Mouse (Mus musculus): ENCODE measurements at regions not wholly inside any gene's neighbourhood (a gene's known extent, or its start where the extent isn't known, plus 50 kb on each side); places are given as distances from the start of the nearest gene placed in this dataset.

DNA sequence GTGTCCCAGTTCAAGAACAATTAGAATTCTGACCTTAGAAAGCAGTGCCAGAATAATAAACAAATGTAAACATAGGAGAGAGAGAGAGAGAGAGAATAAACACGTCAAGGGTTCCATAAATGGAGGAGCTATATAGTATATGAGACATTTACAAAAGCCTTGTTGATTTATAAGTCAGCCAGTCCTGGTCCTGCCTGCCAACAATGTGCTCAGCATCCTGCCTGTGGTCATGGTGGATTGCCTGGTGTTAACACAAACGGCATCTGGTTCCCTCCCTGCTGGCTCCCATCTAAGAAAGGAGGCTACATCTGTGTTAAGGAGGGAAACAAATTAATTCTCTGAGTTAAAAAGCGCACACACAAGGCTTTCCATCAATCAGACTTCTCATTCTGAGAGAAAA, 133.5 kb upstream of the Hnrnpa3 start:
- Histone ChIP-seq H3K9ac (replicated peaks; ENCODE audit: low read depth, low read length) (no peak overlapping the region), H3K36me3 (ENCODE audit: control insufficient read depth, insufficient read depth) (no peaks in the 10 kb centered on the region), H3K27me3 (replicated peaks; ENCODE audit: control insufficient read depth, insufficient read depth, low read length) (no peaks in the 10 kb centered on the region), H3K4me2 (ENCODE audit: low read length) (no peak overlapping the region), H3K27ac (ENCODE audit: low read length) (no peak overlapping the region), H3K4me1 (replicated peaks; ENCODE audit: control insufficient read depth, insufficient read depth, low read length) (no peaks in the 10 kb centered on the region), H3K9me3 (ENCODE audit: control insufficient read depth, low read length) (no peaks in the 10 kb centered on the region), H3K4me3 (replicated peaks; ENCODE audit: low read length) (no peak overlapping the region)
- ATAC-seq: no peak
- WGBS: 48% methylated on average over 3 of the region's 3 CpGs

DNA sequence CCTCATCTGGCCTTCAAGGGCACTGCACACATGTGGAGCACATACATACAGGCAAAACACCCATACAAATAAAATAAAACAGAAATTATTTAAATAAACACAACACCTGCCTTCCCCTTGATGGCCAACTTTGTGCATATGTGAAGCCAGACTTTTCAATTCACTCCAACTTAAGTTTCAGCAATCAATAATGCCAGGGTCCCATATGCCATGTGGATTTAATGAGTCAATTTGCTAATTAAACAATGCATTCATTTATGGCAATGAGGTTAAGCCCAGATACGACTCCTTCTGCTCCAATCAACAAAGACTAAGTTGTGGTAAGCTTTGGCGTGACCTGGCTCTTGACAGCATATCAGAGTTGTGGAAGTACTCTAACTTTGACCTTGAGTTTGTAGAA, 130.4 kb upstream of the Hnrnpa3 start:
- Histone ChIP-seq H3K4me1 (replicated peaks; ENCODE audit: control insufficient read depth, insufficient read depth, low read length) (no peaks in the 10 kb centered on the region), H3K4me3 (replicated peaks; ENCODE audit: low read length) (no peak overlapping the region), H3K27me3 (replicated peaks; ENCODE audit: control insufficient read depth, insufficient read depth, low read length) (no peaks in the 10 kb centered on the region), H3K36me3 (ENCODE audit: control insufficient read depth, insufficient read depth) (no peaks in the 10 kb centered on the region), H3K9me3 (ENCODE audit: control insufficient read depth, low read length) (no peaks in the 10 kb centered on the region), H3K9ac (replicated peaks; ENCODE audit: low read depth, low read length) (no peak overlapping the region), H3K27ac (ENCODE audit: low read length) (no peak overlapping the region), H3K4me2 (ENCODE audit: low read length) (no peak overlapping the region)
- no peak for ATAC-seq
- 65% methylated on average over 2 of the region's 2 CpGs for whole genome bisulfite sequencing

DNA sequence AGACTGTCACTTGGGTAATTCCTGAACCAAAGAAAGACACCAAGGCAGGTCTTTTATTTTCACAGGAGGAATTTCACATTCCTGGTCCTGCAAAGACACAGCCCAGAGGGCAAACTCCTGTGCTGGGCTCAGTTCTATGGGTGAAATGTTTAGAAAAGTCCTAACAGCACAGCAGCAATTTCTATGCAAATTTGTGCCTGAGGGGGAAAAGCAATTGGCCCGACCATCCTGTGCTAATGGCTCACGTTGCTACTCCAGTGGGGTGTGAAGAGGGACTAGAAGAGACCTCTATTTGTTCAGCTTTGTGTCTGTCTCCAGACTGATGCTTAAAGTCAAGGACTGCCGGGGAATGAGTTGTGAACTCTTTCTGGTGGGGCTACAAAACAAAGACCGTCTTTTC, 120.9 kb upstream of the Hnrnpa3 start:
- ATAC-seq: no peak
- 35% methylated on average over 4 of the region's 4 CpGs for WGBS

DNA sequence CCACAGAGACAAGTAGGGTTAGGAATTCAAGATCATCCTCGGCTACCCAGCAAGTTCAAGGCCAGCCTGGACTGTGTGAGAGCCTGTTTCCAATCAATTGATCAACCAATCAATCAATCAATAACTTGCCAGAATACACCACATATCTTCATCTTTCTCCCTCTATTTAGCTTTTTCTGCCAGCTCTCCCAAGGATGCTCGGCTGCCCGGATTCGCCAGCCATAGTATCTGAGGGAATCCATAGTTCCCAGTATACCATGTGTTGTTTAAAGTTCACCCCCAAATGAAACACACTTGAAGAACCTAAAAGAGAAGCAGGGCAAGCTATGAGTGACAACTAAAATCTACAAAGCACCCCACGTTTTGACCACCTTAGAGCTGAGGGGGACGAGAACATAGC, 119.3 kb upstream of the Hnrnpa3 start:
- H3K27ac ChIP-seq (ENCODE audit: low read length): no peak overlapping the region
- no peak overlapping the region for H3K4me3 ChIP-seq (replicated peaks; ENCODE audit: low read length)
- no peaks in the 10 kb centered on the region for H3K9me3 ChIP-seq (ENCODE audit: control insufficient read depth, low read length)
- WGBS: 92% methylated on average over 6 of the region's 6 CpGs
- H3K9ac ChIP-seq (replicated peaks; ENCODE audit: low read depth, low read length): no peak overlapping the region
- no peaks in the 10 kb centered on the region for H3K27me3 ChIP-seq (replicated peaks; ENCODE audit: control insufficient read depth, insufficient read depth, low read length)
- ATAC-seq: no peak
- no peaks in the 10 kb centered on the region for H3K36me3 ChIP-seq (ENCODE audit: control insufficient read depth, insufficient read depth)
- H3K4me2 ChIP-seq (ENCODE audit: low read length): no peak overlapping the region
- no peaks in the 10 kb centered on the region for H3K4me1 ChIP-seq (replicated peaks; ENCODE audit: control insufficient read depth, insufficient read depth, low read length)

More for the DNA sequence above, 120.9 kb upstream of the Hnrnpa3 start:
- Histone ChIP-seq H3K4me2 (ENCODE audit: low read length) (no peak overlapping the region), H3K9ac (replicated peaks; ENCODE audit: low read depth, low read length) (no peak overlapping the region), H3K4me1 (replicated peaks; ENCODE audit: control insufficient read depth, insufficient read depth, low read length) (no peaks in the 10 kb centered on the region), H3K27ac (ENCODE audit: low read length) (no peak overlapping the region), H3K27me3 (replicated peaks; ENCODE audit: control insufficient read depth, insufficient read depth, low read length) (no peaks in the 10 kb centered on the region), H3K4me3 (replicated peaks; ENCODE audit: low read length) (no peak overlapping the region), H3K36me3 (ENCODE audit: control insufficient read depth, insufficient read depth) (no peaks in the 10 kb centered on the region), H3K9me3 (ENCODE audit: control insufficient read depth, low read length) (no peaks in the 10 kb centered on the region)

DNA sequence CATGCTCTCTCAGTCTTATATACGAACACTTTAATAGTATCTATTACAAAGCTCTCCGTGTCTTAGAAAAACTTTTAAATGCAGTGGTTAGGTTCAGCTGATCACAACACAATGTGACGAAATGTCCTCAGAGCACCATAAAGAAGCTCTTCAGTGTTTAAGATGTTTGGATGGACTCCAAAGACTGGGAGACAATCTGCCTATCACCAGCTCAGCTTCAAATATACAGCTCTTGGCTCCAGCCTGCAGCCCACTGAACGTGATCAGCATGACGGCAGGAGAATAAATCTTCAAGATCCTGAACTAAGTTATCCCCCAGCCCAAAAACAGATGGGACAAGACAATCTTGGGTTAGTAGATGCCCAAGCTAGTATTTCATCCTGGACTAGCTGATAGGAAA, 116.7 kb upstream of the Hnrnpa3 start:
- H3K4me1 ChIP-seq (replicated peaks; ENCODE audit: control insufficient read depth, insufficient read depth, low read length): no peaks in the 10 kb centered on the region
- no peak overlapping the region for H3K4me3 ChIP-seq (replicated peaks; ENCODE audit: low read length)
- no peaks in the 10 kb centered on the region for H3K9me3 ChIP-seq (ENCODE audit: control insufficient read depth, low read length)
- WGBS: 65% methylated on average over 5 of the region's 5 CpGs
- no peak overlapping the region for H3K9ac ChIP-seq (replicated peaks; ENCODE audit: low read depth, low read length)
- no peak overlapping the region for H3K4me2 ChIP-seq (ENCODE audit: low read length)
- no peaks in the 10 kb centered on the region for H3K27me3 ChIP-seq (replicated peaks; ENCODE audit: control insufficient read depth, insufficient read depth, low read length)
- ATAC-seq: no peak
- H3K27ac ChIP-seq (ENCODE audit: low read length): no peak overlapping the region
- H3K36me3 ChIP-seq (ENCODE audit: control insufficient read depth, insufficient read depth): no peaks in the 10 kb centered on the region

DNA sequence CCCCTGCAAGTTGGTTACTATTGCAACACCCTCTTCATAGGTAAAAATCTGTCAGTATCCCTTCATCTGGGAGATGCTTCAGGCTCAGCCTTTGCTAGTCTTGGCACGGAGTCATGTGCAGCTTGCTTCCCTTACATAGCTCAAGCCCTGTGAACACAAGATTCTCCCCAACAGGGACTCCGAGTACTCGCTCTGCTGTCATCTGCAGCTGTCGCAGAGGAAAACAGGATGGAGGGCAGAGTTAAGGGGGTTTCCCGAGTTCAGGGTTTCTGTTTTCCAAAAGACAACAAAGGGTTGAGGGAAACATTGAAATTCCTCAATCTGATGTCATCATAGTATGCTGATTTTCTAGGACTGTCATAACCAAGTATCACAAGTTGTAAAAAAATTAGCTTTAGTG, 116.3 kb upstream of the Hnrnpa3 start:
- WGBS: 57% methylated on average over 5 of the region's 5 CpGs

DNA sequence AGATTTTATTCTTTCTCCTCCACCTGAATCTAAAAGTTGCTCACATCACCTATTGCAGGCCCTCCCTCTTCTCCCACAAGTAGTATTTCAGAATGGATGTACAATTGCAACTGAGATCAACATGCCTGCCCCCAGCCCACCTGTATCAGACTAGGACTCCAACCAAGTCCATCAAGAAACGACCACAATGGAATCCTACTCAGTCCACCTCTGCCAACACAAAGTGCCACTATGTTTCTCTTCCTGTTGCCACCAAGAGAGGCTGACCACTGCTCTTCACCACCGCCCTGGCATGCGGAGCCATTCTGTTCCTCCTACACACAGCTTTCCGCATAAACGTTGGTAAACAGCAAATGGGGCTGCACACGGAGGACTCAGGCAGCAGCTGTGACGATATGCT, 113.1 kb upstream of the Hnrnpa3 start:
- ATAC-seq: no peak
- Histone ChIP-seq H3K36me3 (ENCODE audit: control insufficient read depth, insufficient read depth) (no peaks in the 10 kb centered on the region), H3K27ac (ENCODE audit: low read length) (no peak overlapping the region), H3K9me3 (ENCODE audit: control insufficient read depth, low read length) (no peaks in the 10 kb centered on the region), H3K4me2 (ENCODE audit: low read length) (no peak overlapping the region), H3K4me3 (replicated peaks; ENCODE audit: low read length) (no peak overlapping the region), H3K9ac (replicated peaks; ENCODE audit: low read depth, low read length) (no peak overlapping the region), H3K4me1 (replicated peaks; ENCODE audit: control insufficient read depth, insufficient read depth, low read length) (no peaks in the 10 kb centered on the region), H3K27me3 (replicated peaks; ENCODE audit: control insufficient read depth, insufficient read depth, low read length) (no peaks in the 10 kb centered on the region)
- 84% methylated on average over 7 of the region's 7 CpGs for WGBS

More for the DNA sequence above, 116.3 kb upstream of the Hnrnpa3 start:
- H3K9me3 ChIP-seq (ENCODE audit: control insufficient read depth, low read length): no peaks in the 10 kb centered on the region
- H3K27ac ChIP-seq (ENCODE audit: low read length): no peak overlapping the region
- no peak for ATAC-seq
- H3K4me1 ChIP-seq (replicated peaks; ENCODE audit: control insufficient read depth, insufficient read depth, low read length): no peaks in the 10 kb centered on the region
- no peak overlapping the region for H3K9ac ChIP-seq (replicated peaks; ENCODE audit: low read depth, low read length)
- H3K4me3 ChIP-seq (replicated peaks; ENCODE audit: low read length): no peak overlapping the region
- no peaks in the 10 kb centered on the region for H3K36me3 ChIP-seq (ENCODE audit: control insufficient read depth, insufficient read depth)
- no peaks in the 10 kb centered on the region for H3K27me3 ChIP-seq (replicated peaks; ENCODE audit: control insufficient read depth, insufficient read depth, low read length)
- H3K4me2 ChIP-seq (ENCODE audit: low read length): no peak overlapping the region

DNA sequence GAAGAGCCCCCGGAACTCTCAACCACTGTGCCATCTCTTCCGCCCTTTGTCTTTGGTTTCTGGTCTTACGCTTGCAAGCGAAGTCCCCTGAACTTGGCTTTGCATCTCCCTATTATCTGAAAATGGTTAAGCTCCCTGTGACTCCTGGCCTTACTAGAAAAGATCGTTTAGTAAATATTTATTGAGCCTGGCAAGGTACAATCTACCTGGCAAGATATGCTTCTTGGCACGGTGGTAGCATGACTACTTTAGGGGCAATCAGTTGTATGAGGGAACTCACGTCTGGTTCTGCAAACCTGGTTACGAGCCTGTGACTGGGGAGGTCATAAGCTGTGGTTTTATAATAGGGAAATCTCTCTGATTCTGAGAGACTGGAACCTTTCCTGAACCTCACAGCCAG, 103.4 kb upstream of the Hnrnpa3 start:
- ATAC-seq: no peak

DNA sequence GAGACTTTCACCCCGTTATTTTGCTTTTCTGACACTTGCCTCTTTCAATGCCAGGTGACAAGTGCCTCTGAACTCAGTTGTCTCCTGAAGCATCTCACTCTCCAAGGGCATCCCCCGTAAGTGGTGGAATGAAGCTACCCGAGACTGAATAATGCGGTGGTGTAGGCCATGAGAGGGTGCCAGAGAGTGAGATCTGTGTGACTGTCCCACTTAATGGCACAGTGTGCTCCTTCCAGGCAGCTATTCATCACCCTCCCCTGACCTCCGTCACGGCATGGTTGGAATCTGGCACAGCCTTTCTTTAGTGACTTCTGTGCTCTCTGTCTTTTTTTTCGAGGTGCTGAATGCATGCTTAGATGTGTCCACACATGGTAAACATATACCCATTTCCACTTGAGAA, 102.3 kb upstream of the Hnrnpa3 start:
- no peaks in the 10 kb centered on the region for H3K36me3 ChIP-seq (ENCODE audit: control insufficient read depth, insufficient read depth)
- no peak overlapping the region for H3K4me2 ChIP-seq (ENCODE audit: low read length)
- ATAC-seq: no peak
- no peaks in the 10 kb centered on the region for H3K27me3 ChIP-seq (replicated peaks; ENCODE audit: control insufficient read depth, insufficient read depth, low read length)
- 73% methylated on average over 7 of the region's 7 CpGs for WGBS
- H3K27ac ChIP-seq (ENCODE audit: low read length): no peak overlapping the region
- H3K4me1 ChIP-seq (replicated peaks; ENCODE audit: control insufficient read depth, insufficient read depth, low read length): 0 out of 2 replicates have a peak, but pooled peaks cover 3% of the 10 kb centered on the region
- H3K4me3 ChIP-seq (replicated peaks; ENCODE audit: low read length): no peak overlapping the region
- H3K9ac ChIP-seq (replicated peaks; ENCODE audit: low read depth, low read length): no peak overlapping the region
- H3K9me3 ChIP-seq (ENCODE audit: control insufficient read depth, low read length): no peaks in the 10 kb centered on the region

More for the DNA sequence above, 103.4 kb upstream of the Hnrnpa3 start:
- Histone ChIP-seq H3K27ac (ENCODE audit: low read length) (no peak overlapping the region), H3K9me3 (ENCODE audit: control insufficient read depth, low read length) (no peaks in the 10 kb centered on the region), H3K36me3 (ENCODE audit: control insufficient read depth, insufficient read depth) (no peaks in the 10 kb centered on the region), H3K4me3 (replicated peaks; ENCODE audit: low read length) (no peak overlapping the region), H3K4me2 (ENCODE audit: low read length) (no peak overlapping the region), H3K4me1 (replicated peaks; ENCODE audit: control insufficient read depth, insufficient read depth, low read length) (0 out of 2 replicates have a peak, but pooled peaks cover 3% of the 10 kb centered on the region), H3K27me3 (replicated peaks; ENCODE audit: control insufficient read depth, insufficient read depth, low read length) (no peaks in the 10 kb centered on the region), H3K9ac (replicated peaks; ENCODE audit: low read depth, low read length) (no peak overlapping the region)
- 92% methylated on average over 8 of the region's 8 CpGs for WGBS

DNA sequence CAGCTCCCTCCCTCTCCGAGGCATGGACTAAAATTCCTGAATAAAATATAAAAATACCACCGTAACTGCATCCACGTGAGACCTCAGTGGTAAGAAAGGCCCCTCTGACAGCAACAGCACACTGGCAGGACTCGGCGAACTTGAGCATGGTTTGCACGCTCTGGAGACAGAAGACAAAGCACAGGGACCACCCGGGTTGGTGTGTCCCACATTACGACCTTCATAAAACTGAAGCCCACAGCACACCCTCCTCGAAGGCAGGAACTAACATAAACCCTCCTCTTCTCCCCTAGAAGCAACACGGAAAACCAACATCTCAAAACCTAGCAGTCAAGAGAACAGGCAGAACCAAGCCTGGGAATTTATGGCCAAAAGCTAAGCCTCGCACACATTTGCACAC, 101.7 kb upstream of the Hnrnpa3 start:
- H3K4me1 ChIP-seq (replicated peaks; ENCODE audit: control insufficient read depth, insufficient read depth, low read length): 0 out of 2 replicates have a peak, but pooled peaks cover 3% of the 10 kb centered on the region
- H3K9me3 ChIP-seq (ENCODE audit: control insufficient read depth, low read length): no peaks in the 10 kb centered on the region
- H3K4me3 ChIP-seq (replicated peaks; ENCODE audit: low read length): no peak overlapping the region
- H3K9ac ChIP-seq (replicated peaks; ENCODE audit: low read depth, low read length): no peak overlapping the region
- no peak for ATAC-seq
- H3K27me3 ChIP-seq (replicated peaks; ENCODE audit: control insufficient read depth, insufficient read depth, low read length): no peaks in the 10 kb centered on the region
- H3K36me3 ChIP-seq (ENCODE audit: control insufficient read depth, insufficient read depth): no peaks in the 10 kb centered on the region
- H3K4me2 ChIP-seq (ENCODE audit: low read length): no peak overlapping the region
- WGBS: 74% methylated on average over 11 of the region's 11 CpGs
- no peak overlapping the region for H3K27ac ChIP-seq (ENCODE audit: low read length)
